Mouse (Mus musculus): ENCODE data around the gene Rnf24.
A peak's percentile ranks its signal among the peaks of the same experiment; 100 is the strongest.

Gene Rnf24

DNA sequence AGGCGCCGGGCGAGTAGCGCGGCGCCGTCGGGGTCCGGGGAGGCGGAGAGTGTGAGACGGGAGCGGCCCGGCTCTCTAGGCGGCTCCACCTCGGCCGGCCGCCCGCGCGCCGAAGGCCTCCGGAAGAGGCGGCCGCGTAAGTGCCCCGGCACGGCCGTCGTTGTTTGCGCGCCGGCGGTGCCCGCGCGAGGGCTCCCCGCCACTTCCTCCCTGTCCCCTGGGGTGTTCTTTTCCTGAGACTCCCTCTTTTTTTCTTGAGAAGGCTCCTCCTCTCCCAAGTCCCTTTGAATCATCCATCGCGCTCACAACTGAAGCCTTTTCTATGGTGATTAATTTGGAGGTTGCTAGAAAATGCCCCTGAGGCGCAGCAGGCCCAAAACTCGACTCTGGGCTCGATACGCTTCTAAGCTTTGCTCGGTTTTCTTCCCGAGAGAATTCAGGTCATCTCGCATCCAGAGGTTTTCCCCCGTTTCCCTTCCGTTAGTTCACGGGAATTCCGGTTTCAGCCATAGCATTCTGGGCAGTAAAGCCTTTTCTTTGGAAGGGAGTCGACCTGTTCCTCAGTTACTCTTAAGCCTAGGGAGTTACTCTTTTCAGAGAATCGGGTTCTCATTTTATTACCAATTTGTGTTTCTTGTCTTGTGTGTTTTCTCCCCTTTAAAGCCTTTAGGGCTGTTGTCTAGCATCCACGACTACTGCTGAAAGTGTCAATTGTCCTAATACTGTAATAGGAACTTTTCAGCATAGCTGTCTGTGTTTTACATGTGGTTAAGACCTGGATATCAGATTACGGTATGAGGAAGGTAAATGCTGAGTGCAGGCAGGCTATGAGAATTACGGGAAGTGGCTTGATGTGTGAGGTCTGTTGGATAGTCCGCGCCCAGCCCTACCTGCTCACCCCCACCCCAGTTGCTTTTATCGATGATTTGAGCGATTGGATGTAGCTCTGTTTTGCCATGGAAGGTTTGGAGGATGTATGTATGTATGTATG is 89.7 kb downstream of the Rnf24 start:
- peak; percentile 38 to 49 for DNase-seq (ENCODE audit: low spot score in 2 of 2)

DNA sequence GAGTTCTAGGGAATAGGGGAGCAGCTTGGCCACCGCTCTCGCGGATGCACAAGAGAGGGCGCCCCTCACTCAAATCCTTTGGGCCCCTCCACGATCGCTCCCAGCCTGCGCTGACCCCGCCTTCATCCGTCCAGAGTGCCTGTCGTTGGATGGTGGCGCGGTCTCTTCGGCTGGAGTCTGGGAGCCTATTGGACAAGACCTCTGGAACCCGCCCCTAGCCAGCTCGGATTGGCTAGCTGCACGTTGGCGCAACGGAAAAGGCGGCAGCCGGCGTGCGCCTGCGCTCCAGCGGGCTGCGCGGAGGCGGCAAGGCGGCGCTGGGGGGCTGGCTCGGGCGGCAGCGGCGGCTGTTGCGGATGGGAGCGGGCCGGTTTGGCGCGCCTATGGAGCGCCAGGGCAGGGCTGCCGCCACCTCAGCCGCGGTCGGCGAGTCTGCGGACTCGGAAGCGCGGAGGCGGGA is 90.4 kb downstream of the Rnf24 start, which contains the start of gene Pank2:
Pank2 (plus strand) TSS at position 283 of the 460 bp plus-strand sequence.
- DNase-seq (ENCODE audit: low spot score in 2 of 2) = peak; percentile 97

DNA sequence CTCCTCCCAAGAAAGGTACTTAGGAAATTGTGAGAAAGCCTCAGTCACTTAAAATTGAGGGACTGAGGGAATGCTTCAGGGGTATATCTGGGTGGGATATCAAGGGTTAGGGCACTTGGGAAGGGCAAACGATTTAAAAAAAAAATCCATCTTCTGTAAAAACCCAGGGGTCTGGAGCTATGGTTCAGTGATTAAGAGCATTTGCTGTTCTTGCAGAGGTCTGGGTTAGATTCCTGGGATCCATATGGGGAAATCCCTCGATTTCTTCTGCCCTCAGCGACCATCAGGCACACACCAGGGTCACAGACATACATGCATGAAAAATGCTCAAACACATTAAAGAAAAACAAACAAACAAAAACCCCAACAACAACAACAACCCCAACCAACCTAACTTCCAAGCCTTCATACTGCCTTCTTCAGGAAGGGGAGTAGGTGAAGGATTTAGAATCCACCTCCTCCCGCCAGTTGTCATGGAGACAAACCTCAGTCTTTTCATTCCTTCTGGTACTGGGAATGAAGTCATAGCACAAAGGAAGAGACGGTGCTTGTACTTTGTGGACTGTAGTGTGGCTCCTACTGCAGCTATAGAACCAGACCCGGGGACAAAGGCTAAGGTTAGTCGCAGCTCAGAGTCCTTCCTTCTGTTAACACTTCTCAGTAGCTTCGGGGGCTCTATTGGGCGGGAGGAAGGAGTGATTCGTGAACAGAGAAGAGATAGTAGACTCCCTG is 91.0 kb downstream of the Rnf24 start:
- DNase-seq (ENCODE audit: low spot score in 2 of 2) = no peak

DNA sequence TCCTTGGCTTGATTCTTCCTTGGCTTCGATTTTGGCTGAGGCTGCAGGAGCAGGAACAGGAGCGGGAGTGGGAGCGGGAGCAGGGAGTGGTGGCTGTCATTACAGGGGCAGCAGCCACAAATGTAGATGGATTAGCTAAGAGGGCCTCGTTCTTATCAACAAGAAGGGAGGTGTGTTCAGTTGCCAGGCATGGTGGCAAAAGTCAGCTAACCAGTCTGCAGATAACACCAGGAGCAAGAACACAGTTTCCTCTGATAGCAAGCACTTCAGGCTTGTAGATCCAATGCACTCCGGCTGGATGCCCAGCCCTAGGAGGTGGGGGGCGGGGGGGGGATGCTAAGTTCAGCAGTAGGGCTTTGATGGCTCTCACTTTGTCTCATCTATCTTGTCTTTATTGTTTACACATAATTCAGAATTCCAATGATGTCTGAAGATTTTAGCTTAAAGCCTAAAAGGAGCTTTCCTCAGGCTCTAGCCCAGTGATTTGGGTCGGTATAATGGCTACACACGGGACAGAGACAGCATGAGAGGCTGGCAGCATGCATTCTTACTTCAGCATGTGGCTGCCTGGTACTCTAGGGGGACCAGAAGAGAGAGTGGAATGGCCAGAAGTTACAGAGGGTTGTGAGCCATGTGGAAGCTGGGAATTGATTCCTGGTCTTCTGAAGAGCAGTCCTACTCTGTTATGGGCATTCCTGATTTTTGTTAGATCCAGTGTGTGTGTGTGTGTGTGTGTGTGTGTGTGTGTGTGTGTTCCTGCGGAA is 92.0 kb downstream of the Rnf24 start:
- DNase-seq (ENCODE audit: low spot score in 2 of 2) = no peak

DNA sequence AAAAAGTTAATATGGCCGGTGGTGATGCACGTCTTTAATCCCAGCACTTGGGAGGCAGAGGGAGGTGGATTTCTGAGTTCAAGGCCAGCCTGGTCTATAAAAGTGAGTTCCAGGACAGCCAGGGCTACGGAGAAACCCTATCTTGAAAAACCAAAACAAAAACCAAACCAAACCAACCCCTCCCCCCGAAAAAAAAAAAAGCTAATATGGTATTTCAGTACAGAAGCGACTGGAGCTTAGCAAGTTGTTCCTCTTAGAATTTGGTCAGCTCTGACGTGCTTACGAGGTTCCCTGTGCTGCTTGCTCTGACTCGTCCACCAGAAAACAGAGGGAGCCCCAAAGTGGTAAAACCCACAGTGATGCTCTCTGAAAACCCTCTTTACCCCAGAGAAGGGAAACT is 94.0 kb downstream of the Rnf24 start:
- DNase-seq (ENCODE audit: low spot score in 2 of 2) = no peak

DNA sequence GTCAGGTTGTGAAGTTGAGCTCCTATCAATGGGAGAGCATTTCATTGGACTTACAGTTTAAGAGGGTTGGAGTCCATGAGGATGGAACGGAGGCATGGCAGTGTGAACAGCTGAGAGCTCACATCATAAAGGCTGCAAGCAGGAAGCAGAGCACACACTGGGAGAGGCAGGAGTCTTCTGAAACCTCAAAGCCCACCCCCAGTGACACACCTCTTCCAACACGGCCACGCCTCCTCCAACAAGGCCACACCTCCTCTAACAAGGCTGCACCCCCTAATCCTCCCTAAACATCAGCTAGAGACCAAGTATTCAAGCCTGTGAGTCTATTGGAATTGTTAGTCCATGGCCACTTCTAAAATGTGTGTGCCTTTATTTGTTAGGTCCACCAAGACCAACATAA is 97.0 kb downstream of the Rnf24 start:
- DNase-seq (ENCODE audit: low spot score in 2 of 2) = no peak

DNA sequence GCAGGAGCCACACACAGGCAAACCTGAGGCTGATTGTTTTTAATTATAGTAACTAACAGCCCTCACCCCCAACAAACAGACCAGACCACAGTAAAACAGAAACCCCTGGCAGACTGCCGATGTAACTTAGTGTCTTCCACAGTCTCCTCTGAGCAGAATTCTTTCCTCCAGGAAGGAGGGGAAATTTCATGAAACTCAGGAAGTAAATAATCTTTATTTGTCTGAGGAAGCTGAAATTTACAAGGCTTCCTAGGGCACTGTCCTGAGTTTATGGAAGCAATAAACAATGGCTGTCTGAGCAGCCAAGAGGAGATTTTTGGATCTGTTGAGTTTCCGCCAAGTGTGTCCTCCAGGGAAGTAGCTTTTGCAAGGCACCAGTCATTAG is 98.4 kb downstream of the Rnf24 start:
- DNase-seq (ENCODE audit: low spot score in 2 of 2) = no peak

DNA sequence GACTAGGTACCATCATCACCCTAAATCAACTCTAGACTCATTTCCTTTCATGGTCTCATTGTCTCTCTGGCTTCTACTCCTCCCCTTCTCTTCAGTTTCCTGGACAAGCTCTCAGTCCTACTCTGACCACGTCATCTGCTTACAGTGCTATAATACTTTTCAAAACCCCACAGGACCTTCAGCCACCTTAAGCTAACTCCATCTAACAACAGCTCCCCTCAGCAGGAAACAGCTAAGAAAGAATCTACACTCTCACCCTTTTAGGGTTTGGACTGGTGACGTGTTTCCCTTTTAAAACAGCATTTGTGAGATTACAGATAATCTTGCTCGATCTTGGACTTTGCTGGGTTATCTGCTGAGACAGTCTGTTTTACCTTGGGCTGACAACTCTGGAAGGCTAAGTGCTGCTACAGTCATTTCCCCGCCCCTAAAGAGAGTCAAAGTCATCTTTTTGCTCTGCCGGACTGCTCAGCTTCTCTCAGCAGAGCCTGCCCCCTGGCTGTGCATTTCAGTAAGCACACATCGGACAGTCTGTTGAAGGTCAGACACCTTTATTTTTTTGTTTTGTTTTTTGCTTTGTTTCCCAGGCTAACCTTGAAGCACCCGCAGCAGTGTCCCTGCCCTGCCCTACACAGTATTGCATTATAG is 98.9 kb downstream of the Rnf24 start:
- peak; percentile 40 to 82 for DNase-seq (ENCODE audit: low spot score in 2 of 2)

Data from spleen, postnatal 10 days (tissue).